Mouse (Mus musculus): ENCODE measurements at regions not wholly inside any gene's neighbourhood (a gene's known extent, or its start where the extent isn't known, plus 50 kb on each side); places are given as distances from the start of the nearest gene placed in this dataset.

DNA sequence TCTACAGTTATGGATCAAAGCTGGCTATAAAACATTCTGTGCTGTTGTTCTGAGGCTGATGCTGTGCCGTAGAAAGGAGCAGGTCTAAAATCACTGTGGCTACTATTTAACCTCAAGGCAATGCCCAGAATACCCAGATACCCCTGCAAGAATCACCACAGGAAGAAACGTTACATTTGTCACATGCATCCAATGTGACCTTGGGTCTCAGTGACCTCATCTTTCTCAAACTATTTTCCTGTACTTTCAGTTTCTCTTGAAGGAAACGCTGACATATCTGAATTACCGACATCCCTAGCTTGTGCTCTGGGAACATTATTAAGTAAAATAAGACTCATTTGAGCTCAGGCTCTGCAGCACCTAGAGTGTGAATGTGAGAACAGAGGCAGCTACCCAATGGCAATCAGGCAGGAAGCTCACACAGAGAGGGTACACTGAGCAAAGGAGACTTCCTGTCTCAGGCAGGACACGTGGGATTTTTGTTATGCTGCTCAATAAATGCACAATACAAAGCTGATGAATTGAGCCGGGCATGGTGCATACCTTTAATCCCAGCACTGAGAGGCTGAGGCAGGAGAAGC, 436.7 kb upstream of the Jarid2 start:
- no peak for DNase-seq (ENCODE audit: low spot score in 2 of 2)

- DNase-seq (ENCODE audit: low spot score in 2 of 2) = no peak
Measured at GRCm38 (mm10) chr13:44293736-44294416, 435.4 kb upstream of the Jarid2 start.

- no peak for DNase-seq (ENCODE audit: low spot score in 2 of 2)
Measured at GRCm38 (mm10) chr13:44295621-44296020, 433.7 kb upstream of the Jarid2 start.

DNA sequence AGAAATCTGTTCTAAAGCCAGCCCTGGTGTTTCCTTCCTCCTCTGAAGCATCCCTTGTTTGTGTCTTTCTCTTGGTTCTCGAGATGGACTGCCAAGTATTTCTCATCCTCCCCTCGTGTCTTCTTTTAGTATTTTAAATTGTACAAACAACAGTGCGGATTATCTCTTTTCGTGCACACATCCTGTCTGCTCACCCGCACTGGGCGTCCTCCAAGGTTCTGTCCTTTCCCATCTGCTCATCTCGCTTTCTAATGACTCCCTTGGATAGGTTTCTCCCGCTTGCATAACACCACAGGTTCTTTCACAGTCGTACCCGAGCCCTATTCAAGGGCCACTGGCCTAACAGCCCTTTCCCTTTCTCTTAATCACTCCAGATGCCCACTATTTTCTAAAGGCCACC, 428.7 kb upstream of the Jarid2 start:
- no peak for DNase-seq (ENCODE audit: low spot score in 2 of 2)

DNA sequence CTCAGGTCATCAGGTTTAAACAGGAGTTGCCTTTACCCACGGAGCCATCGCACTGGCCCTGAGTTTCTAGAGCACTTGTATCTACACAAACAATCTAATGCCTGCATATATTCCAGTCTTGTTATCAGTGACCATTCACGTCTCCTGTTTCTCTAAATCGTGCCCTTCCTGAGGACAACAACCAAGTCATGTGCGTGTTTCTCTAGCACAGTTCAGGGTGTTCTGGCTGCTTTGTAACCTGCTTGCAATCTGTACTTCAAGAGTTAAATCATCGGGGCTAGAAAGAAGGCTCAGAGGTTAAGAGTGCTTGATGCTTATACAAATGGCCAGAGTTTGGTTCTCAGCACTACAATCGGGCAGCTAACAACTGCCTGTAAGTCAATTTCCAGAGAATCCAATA, 428.1 kb upstream of the Jarid2 start:
- DNase-seq (ENCODE audit: low spot score in 2 of 2) = no peak

DNA sequence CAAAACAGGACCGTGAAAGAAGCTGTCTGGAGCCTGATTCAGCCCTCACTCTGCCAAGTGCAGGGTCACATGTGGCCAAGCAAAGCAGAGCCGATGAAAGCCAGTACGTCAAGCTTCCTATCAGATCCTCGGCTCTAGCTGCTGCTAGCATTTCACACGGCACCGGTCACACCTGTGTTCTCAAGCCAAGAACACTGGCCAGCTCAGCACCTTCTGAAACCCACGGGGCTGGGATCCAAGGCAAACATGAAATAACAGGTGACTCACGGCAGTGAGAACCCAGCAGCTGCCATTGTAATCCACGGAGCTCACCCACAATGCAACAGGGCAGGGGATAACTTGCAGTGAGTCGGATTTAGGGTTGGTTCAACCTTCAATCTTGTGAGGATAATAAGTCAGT, 427.3 kb upstream of the Jarid2 start:
- DNase-seq (ENCODE audit: low spot score in 2 of 2) = no peak

DNA sequence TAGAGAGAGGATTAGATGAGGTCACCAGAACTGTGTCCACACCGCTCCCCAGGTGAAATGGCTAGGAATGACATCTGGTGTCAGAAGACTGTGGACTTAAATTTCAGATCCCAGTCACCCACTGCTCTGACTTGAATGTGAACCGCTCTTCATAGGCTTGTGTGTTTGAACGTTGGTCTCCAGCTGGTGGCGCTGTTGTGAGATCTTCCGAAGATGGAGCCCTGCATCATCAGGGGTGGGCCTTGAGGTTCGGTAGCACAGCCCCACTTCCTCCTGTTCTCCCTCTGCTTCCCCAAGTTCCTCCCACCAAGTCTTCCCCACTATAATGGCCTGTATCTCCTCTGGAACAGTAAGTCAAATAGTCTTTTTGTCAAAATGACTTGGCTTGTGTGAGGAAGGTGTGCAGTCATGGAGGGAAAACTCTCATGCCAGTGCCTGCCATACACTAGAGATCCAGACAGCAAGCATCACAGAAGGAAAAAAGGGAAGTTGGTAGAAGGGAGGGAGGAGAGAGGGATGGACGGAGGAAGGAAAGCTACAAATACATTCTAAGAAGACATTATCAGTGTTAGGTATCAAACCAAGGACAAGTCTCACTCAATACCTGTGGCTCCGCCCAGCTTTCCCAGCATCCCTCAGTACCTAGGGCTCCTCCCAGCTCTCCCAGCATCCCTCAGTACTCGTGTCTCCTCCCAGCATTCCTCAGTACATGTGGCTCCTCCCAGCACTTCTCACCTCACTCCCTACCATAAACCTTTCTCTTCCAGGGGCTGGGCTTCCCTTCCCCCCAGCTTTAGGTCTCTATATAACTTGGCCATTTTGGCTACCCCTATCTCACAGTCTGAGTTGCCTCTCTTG, 423.9 kb upstream of the Jarid2 start:
- DNase-seq (ENCODE audit: low spot score in 2 of 2) = peak; percentile 7 to 69

DNA sequence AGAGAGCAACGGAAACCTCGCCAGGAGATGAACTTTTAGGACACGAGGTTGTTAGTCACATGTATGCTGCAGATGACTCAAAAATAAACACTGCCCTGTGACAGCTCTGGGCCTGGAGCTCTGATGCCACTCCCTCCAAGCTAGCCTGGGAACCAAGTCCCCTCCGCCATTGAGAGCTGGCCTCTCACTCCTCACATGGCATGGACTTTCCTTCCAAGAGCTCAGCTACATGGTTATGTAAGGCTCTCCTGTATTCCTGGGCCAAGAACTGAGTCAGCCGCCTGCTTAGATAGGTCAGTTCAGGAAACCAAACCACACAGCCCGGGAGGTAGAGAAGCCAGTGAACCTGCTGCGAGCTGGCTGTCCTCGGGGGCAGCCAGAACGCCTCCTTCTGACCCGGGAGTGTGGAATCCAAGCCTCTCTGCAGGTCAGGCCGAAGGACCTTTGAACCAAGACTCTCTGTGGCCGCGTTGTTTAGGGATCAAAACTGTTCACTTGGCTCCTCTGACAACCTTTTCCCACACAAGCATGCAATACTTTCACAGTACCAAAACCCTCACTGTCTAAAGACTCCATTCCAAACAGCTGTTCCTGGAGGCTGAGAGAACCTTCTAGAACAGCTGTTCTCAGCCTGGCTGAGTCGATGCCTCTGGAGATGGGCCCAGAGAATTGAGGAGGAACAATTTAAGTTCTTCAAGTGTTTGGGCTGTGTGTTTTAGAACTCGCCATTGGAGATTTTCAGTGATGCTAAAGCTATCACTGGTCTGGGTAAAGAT, 422.8 kb upstream of the Jarid2 start:
- DNase-seq (ENCODE audit: low spot score in 2 of 2) = no peak

DNA sequence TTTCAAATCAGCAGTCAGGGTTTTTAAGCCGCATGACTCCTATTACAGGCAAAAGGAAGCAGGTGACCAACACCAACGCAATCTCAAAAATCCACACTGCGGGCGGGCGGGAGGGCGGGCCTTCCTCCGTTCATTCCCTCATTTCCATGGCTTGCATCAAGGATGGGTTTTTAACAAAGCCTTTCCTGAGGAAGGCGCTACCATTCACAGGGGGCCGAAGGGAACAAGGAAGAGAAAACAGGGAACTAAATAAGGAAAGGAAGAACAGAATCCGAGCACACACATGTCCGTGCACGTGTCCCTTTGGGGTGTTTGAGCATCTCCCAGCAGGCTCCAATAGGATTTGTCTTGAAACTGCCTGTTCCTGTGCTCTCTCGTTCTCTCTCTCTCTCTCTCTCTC, 421.0 kb upstream of the Jarid2 start:
- DNase-seq (ENCODE audit: low spot score in 2 of 2) = no peak

DNA sequence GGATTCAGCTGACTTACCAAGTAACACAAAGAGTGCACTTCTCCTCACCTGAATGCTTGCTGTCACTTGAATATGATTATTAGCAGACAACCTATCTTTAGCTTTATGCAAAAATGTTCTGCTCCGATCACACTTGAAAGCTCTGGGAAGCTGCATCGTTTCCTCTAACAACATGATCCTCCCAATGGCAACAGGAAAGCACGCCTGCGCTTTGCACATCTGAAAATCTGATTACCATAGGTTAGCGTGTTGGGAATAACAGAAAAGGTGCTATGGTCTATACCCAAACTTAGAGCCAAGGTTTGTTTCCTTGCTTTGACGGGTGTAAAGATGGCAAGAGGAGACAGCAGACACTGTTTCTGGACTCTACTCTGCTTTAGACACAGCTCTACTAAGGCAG, 417.0 kb upstream of the Jarid2 start:
- no peak for DNase-seq (ENCODE audit: low spot score in 2 of 2)

- DNase-seq (ENCODE audit: low spot score in 2 of 2) = no peak
Measured at GRCm38 (mm10) chr13:44316747-44317446, 412.4 kb upstream of the Jarid2 start.

- no peak for DNase-seq (ENCODE audit: low spot score in 2 of 2)
Measured at GRCm38 (mm10) chr13:44317596-44317995, 411.7 kb upstream of the Jarid2 start.

DNA sequence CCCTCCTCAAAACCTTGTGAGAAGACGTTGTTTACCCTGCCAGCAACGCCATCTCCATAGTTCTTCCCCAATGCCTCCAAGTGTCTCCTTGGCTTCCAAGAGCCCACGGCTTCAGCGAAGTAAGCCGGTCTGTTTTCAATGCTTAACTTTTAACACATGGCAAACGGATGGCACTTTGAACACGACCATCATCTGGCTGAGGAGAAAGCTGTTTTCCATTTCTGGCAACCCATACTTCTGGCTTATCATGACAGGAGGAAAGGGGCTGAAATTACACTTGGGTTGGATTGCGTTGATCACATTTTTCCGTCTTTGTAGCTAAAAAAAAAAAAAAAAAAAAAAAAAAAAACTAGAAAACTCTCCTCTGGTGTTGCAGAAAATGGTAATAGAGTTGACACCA, 410.2 kb upstream of the Jarid2 start:
- no peak for DNase-seq (ENCODE audit: low spot score in 2 of 2)

DNA sequence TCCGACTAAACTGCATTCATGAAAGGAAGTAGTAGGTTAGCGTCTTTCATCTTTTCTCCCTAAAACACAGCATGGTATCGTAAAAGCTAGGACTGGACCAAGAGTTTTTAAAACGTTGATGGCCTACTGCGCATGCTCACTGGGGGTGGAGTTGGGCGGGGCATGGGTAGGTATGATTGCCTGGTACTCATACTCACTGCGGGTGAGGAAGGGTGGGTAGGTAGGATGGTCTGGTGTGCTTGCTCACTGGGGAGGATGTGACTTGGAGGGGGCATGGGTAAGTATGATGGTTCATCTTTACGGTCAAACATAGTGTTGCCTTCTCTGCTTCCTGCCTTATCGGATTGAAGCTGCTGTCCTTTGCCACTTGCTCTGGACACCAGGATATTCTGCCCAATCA, 409.8 kb upstream of the Jarid2 start:
- DNase-seq (ENCODE audit: low spot score in 2 of 2) = no peak

DNA sequence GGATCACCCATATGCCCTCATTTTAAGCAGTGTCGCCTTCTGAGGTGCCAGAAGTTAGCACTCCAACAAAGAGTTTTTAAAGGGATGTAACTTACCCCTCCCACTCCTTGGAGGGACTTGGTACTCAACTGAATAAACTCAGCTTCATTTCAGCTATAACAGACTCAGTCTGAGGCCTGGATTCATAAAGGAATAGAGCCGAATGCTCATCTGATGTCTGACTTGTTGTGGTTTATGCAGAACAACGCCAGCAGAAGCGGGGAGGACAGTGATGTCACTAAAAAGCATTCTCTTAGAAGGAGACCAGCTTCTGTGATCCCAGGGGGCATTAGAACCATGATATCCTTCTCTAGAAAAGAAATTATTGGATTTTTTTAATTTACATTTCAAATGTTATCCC, 409.0 kb upstream of the Jarid2 start:
- no peak for DNase-seq (ENCODE audit: low spot score in 2 of 2)

DNA sequence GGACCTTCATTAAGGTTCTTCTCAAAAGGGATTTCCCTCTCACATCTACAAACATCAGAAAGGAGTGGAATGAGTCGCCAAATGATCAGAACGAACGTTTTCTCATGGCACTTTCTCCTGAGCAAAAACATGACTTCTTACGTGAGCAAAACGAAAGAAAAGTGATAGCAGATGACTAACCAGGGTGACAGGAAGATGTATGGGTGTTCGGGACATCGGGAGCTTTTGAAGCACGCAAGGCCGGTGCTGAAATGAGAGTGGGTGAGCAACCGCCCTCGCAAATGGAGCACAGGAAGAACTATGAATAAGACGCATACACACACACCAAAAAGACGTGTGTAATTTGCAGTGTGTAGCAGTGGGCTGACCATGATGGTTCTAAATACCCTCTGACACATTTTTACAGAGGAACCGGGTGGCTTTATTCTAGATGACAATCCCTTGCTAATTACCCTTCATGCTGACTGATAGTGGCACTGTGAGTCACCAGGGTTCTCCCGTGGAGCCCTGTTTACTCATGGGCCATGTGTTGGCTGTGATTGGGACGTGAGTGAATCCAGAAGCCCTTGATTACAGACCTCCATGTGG, 408.2 kb upstream of the Jarid2 start:
- DNase-seq (ENCODE audit: low spot score in 2 of 2) = no peak

- DNase-seq (ENCODE audit: low spot score in 2 of 2) = no peak
Measured at GRCm38 (mm10) chr13:44328416-44328815, 400.9 kb upstream of the Jarid2 start.

DNA sequence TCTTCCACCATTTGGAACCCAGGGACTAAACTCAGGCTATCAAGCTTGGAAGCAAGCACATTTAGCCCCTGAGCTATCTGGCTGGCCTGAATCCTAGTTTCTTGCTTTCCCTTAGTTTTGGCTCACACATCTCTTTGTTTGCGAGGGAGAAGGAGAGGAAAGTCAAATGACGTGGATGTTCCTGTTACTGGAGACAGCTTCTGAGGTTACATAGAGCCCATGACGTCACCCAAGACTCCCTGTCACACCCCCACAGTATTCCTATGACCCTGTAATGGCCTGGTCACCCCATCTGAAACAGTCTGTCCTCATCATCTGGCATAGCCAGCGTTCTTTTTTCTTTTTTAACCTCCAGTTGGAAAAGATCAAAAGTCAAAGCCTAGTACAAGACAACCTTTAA, 400.1 kb upstream of the Jarid2 start:
- no peak for DNase-seq (ENCODE audit: low spot score in 2 of 2)

DNA sequence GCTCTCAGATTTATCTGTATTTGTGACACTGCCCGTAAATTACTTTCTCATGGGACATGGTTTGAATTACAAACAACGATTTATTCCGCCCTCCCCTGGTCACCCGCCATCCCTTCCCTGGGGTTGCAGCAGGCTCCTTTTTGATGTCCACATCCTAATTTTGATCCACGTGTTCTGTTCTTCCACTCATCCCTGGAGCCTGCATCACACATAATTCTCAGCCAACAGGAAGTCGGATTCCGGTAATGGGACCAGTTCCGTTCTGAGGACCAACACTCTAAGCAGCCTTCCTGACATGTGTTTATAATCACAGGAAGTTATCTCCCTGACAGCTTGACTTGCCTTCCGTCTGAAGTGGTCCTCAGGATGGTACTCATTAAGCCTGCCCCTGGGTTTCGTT, 399.6 kb upstream of the Jarid2 start:
- DNase-seq (ENCODE audit: low spot score in 2 of 2) = no peak

DNA sequence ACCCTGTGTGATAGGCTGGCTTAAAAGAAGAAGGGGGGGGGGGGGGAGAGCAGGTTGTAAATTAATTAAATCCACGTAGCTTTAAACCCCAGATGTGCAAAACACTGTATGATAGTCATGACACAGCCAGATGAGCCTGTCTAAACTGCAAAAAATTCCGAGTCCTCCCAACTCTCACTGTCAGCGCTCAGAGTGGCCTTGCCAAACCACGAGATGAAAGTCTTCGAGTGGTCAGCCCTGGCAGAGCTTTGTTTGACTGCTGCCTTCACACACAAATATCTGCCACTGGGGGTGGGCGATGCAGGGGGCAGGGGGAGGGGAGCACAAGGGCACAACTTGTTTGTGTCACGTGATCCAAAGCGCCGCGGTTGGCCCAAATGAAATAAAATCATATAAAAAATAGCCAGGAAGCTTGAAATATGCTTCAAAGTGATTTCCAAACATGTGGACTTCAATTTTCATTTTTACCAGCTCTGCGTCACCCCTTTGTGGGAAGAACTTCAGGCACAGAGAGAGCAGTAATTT, 396.5 kb upstream of the Jarid2 start:
- no peak for DNase-seq (ENCODE audit: low spot score in 2 of 2)

Measured in spleen, postnatal 10 days (tissue).